Mouse (Mus musculus): ENCODE results near the gene Exosc3. TPM values are rescaled to one million over a fixed set of nuclear protein-coding genes. Genes with fewer than 3 reads are reported as not detected.

Exosc3 gene
- polyA plus RNA-seq (2014; fragmentation: Illumina TruSeq; extraction: RNeasy Lipid Tissue Mini Kit (QIAGEN cat#74804); ENCODE audit: low replicate concordance), result 49.9 TPM

GRCm38 (mm10) chr4:45342286-45343155 lies at the start of gene Exosc3:
Gene Exosc3 (minus strand): TSS chr4:45342732.

DNA sequence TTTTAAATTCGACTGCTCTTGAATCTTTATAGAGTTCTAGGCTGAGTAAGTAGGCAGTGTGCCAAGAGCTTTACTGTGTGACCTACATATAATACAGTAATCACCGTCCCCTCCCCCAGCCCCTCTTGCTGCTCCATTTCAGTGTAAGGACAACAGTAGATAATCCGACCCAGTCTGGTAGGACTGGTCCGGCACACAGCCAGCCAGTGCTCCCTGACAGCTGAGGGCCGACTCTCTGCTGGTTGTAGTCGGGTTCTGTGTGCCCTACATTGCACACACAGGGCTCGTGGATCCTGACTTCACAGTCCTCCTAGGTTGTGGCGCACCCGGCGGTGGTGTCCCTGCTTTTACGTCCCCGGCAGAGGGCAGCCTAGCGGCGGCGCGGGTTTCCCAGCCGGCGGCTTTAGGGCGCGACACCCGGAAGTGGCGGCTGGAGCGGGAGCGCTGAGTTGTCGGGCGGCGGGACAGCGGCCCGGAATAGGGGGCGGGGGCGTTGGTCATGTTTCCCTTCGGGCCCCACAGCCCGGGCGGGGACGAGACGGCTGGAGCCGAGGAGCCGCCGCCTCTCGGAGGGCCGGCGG lies 773 bp downstream of the Exosc3 start, which contains the start of gene Dcaf10:
Dcaf10 (plus strand) TSS at position 433 of the 581 bp plus-strand sequence.

DNA sequence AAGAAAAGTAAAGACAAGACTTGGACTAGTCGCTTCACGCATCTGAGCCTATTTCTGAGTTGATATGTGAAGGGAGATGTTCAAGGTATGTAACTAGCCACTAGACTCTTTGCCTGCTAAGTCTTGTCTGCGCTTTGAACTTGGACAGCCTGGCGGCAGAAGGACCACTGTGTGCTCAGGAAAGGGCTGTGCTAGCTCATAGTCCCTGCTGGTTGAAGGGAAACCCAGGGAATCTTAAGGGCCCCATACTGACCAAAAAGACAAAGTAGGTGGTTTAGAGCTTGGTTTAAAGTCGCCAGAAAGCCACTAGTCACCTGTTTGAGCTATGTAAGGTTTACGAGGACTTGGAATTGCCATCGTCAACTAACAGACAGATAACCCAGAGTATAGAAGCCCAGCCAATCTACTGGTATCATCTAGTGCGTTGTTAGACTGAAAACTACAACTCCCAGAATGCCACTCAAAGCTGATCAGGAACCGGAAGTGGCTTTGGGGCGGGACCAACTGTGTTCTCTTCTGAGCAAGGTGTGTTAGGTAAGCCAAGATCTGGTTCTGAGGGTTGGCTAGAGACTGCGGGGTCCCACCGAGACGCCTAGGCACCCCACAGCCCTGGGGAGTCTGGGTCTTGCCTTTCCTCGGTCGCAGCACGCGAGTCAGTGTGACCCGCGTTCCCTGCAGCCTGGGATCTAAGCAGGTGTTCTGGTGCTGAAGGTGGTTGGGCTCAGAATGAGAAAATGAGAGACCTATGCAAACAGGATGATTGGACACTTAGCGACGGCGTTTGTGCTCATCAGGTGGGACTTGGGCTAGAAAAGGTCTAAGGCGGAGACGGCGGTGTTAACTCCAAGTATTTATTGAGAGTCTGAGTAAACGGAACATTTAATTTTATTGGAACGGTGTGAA lies 45.6 kb downstream of the Exosc3 start, which contains the start of gene Trmt10b:
Trmt10b (plus strand) TSS at position 466 of the 903 bp plus-strand sequence.

Other genes with a start within 250 kb of the Exosc3 start
- 107 TPM for gene Tomm5, start 234.6 kb downstream of the Exosc3 start, polyA plus RNA-seq (2014; fragmentation: Illumina TruSeq; extraction: RNeasy Lipid Tissue Mini Kit (QIAGEN cat#74804); ENCODE audit: low replicate concordance)
- not detected for gene Frmpd1, start 157.9 kb downstream of the Exosc3 start, polyA plus RNA-seq (2014; fragmentation: Illumina TruSeq; extraction: RNeasy Lipid Tissue Mini Kit (QIAGEN cat#74804); ENCODE audit: low replicate concordance)
- gene Trmt10b, start 45.6 kb downstream of the Exosc3 start, polyA plus RNA-seq (2014; fragmentation: Illumina TruSeq; extraction: RNeasy Lipid Tissue Mini Kit (QIAGEN cat#74804); ENCODE audit: low replicate concordance), result 8.7 TPM
- 23.3 TPM for gene Dcaf10, start 631 bp downstream of the Exosc3 start, polyA plus RNA-seq (2014; fragmentation: Illumina TruSeq; extraction: RNeasy Lipid Tissue Mini Kit (QIAGEN cat#74804); ENCODE audit: low replicate concordance)
- 75.8 TPM for gene Slc25a51, start 66.0 kb upstream of the Exosc3 start, polyA plus RNA-seq (2014; fragmentation: Illumina TruSeq; extraction: RNeasy Lipid Tissue Mini Kit (QIAGEN cat#74804); ENCODE audit: low replicate concordance)
- 4.3 TPM for gene Shb, start 189.7 kb upstream of the Exosc3 start, polyA plus RNA-seq (2014; fragmentation: Illumina TruSeq; extraction: RNeasy Lipid Tissue Mini Kit (QIAGEN cat#74804); ENCODE audit: low replicate concordance)